Mouse (Mus musculus) kidney, postnatal 10 days (tissue): ENCODE measurements around the gene Gm9639.
"Not testable (repeated sequence)": the region's sequence is repeated elsewhere in the genome, so short reads cannot be mapped to it uniquely, and the experiment has no call there.

ENCODE experiments used
- DNase-seq: peaks from one replicate; pipeline ENCODE4 v3.0.0; 2021; ENCODE audit warnings: mixed read lengths

The Gm9639 gene

GRCm38 (mm10) chr10:77794976-77795375 lies at the start of gene Gm9639:
TSS of gene Gm9639 (minus strand) at chr10:77795076.
- DNase-seq = no peak

GRCm38 (mm10) chr10:77839006-77839405 lies 44.1 kb upstream of the Gm9639 start:
- DNase-seq = no peak

- no peak for DNase-seq
Measured at GRCm38 (mm10) chr10:77835647-77836046, 40.8 kb upstream of the Gm9639 start, which contains the start of gene Krtap10-10. TSS of gene Krtap10-10 (plus strand) at chr10:77835947.

- DNase-seq = no peak
Measured at GRCm38 (mm10) chr10:77826951-77827350, 32.1 kb upstream of the Gm9639 start, which contains the start of gene Krtap10-4. TSS of gene Krtap10-4 (minus strand) at chr10:77827095.

GRCm38 (mm10) chr10:77819203-77819602 lies 24.3 kb upstream of the Gm9639 start:
- DNase-seq = no peak

GRCm38 (mm10) chr10:77818523-77818922 lies 23.6 kb upstream of the Gm9639 start:
- DNase-seq = no peak

GRCm38 (mm10) chr10:77815514-77815913 lies 20.6 kb upstream of the Gm9639 start:
- DNase-seq = peak; percentile 24

- DNase-seq = no peak
Measured at GRCm38 (mm10) chr10:77814382-77814781, 19.5 kb upstream of the Gm9639 start, which contains the start of gene Gm2696. TSS of gene Gm2696 (plus strand) at chr10:77814682.

GRCm38 (mm10) chr10:77811743-77812142 lies 16.9 kb upstream of the Gm9639 start, which contains the start of gene Gm9507:
TSS of gene Gm9507 (minus strand) at chr10:77811843.
- DNase-seq = no peak

GRCm38 (mm10) chr10:77804095-77804494 lies 9.2 kb upstream of the Gm9639 start:
- no peak for DNase-seq

- no peak for DNase-seq
Measured at GRCm38 (mm10) chr10:77798921-77799508, 4.1 kb upstream of the Gm9639 start, which contains the start of gene Gm19668. TSS of gene Gm19668 (minus strand) at chr10:77799133.

GRCm38 (mm10) chr10:77798164-77798920 lies 3.5 kb upstream of the Gm9639 start:
- peak; percentile 27 for DNase-seq

GRCm38 (mm10) chr10:77797677-77798076 lies 2.8 kb upstream of the Gm9639 start:
- DNase-seq = no peak

- DNase-seq = no peak
Measured at GRCm38 (mm10) chr10:77788621-77789020, 6.3 kb downstream of the Gm9639 start.

GRCm38 (mm10) chr10:77787876-77788275 lies 7.0 kb downstream of the Gm9639 start, which contains the start of gene Gm7137:
TSS of gene Gm7137 (minus strand) at chr10:77788200.
- DNase-seq = not testable (repeated sequence)

- not testable (repeated sequence) for DNase-seq
Measured at GRCm38 (mm10) chr10:77783396-77783795, 11.5 kb downstream of the Gm9639 start.

GRCm38 (mm10) chr10:77782442-77782841 lies 12.4 kb downstream of the Gm9639 start, which contains the start of gene Gm3250:
TSS of gene Gm3250 (minus strand) at chr10:77782542.
- DNase-seq = not testable (repeated sequence)

- DNase-seq = not testable (repeated sequence)
Measured at GRCm38 (mm10) chr10:77776844-77777243, 18.0 kb downstream of the Gm9639 start, which contains the start of gene Gm7138. TSS of gene Gm7138 (minus strand) at chr10:77776944.

- DNase-seq = not testable (repeated sequence)
Measured at GRCm38 (mm10) chr10:77772142-77772541, 22.7 kb downstream of the Gm9639 start.

- not testable (repeated sequence) for DNase-seq
Measured at GRCm38 (mm10) chr10:77771225-77771624, 23.7 kb downstream of the Gm9639 start, which contains the start of gene Gm3238. TSS of gene Gm3238 (minus strand) at chr10:77771325.

- no peak for DNase-seq
Measured at GRCm38 (mm10) chr10:77769727-77770126, 25.1 kb downstream of the Gm9639 start.

- not testable (repeated sequence) for DNase-seq
Measured at GRCm38 (mm10) chr10:77759582-77759981, 35.3 kb downstream of the Gm9639 start, which contains the start of gene Gm3233. TSS of gene Gm3233 (minus strand) at chr10:77759682.

GRCm38 (mm10) chr10:77753448-77753847 lies 41.4 kb downstream of the Gm9639 start:
- DNase-seq = no peak
